Mouse (Mus musculus): ENCODE measurements around the gene Gsdma. TPM values are rescaled to one million over a fixed set of nuclear protein-coding genes. Genes with fewer than 3 reads are reported as not detected.

The Gsdma gene
- polyA plus RNA-seq (2015; fragmentation: Nextera tagmentation; extraction: Ambion mirVana) = 0.14 TPM in 1 of 2 replicates, not detected in the other

GRCm38 (mm10) chr11:98664091-98664490, at the start of gene Gsdma:
Gene Gsdma, plus strand, starts transcription at chr11:98664351.

GRCm38 (mm10) chr11:98625611-98626410, 38.3 kb upstream of the Gsdma start, which contains the start of the genes Gm12355 and Gsdma3:
Gene Gm12355, minus strand, starts transcription at chr11:98625661.
Gene Gsdma3, plus strand, starts transcription at chr11:98626360.

GRCm38 (mm10) chr11:98646459-98646858, 17.7 kb upstream of the Gsdma start, which contains the start of gene Gsdma2:
Gene Gsdma2, plus strand, starts transcription at chr11:98646759.

GRCm38 (mm10) chr11:98681786-98682745, 17.9 kb downstream of the Gsdma start, which contains the start of gene Psmd3:
Gene Psmd3, plus strand, starts transcription at chr11:98682554.

GRCm38 (mm10) chr11:98701213-98701670, 37.1 kb downstream of the Gsdma start, which contains the start of gene Csf3:
Gene Csf3, plus strand, starts transcription at chr11:98701263.

Other genes starting within 250 kb of the Gsdma start
- gene Mien1, start 225.4 kb upstream of the Gsdma start, polyA plus RNA-seq (2015; fragmentation: Nextera tagmentation; extraction: Ambion mirVana) = 163 and 178 TPM in 2 replicates
- gene Grb7, start 218.0 kb upstream of the Gsdma start, polyA plus RNA-seq (2015; fragmentation: Nextera tagmentation; extraction: Ambion mirVana) = 1.3 and 3.3 TPM in 2 replicates
- gene Ikzf3, start 118.3 kb upstream of the Gsdma start, polyA plus RNA-seq (2015; fragmentation: Nextera tagmentation; extraction: Ambion mirVana) = 0.21 and 0.30 TPM in 2 replicates
- gene Zpbp2, start 113.3 kb upstream of the Gsdma start, polyA plus RNA-seq (2015; fragmentation: Nextera tagmentation; extraction: Ambion mirVana) = 0.66 and 1.1 TPM in 2 replicates
- gene Ormdl3, start 77.0 kb upstream of the Gsdma start, polyA plus RNA-seq (2015; fragmentation: Nextera tagmentation; extraction: Ambion mirVana) = 55.8 and 86.2 TPM in 2 replicates
- not detected in 2 replicates for gene Lrrc3c, start 66.1 kb upstream of the Gsdma start, polyA plus RNA-seq (2015; fragmentation: Nextera tagmentation; extraction: Ambion mirVana)
- gene Gm12355, start 38.7 kb upstream of the Gsdma start, polyA plus RNA-seq (2015; fragmentation: Nextera tagmentation; extraction: Ambion mirVana) = 0.52 and 0.90 TPM in 2 replicates
- not detected in 2 replicates for gene Gsdma3, start 38.0 kb upstream of the Gsdma start, polyA plus RNA-seq (2015; fragmentation: Nextera tagmentation; extraction: Ambion mirVana)
- gene Gsdma2, start 17.6 kb upstream of the Gsdma start, polyA plus RNA-seq (2015; fragmentation: Nextera tagmentation; extraction: Ambion mirVana) = 0.25 TPM in 1 of 2 replicates, not detected in the other
- gene Psmd3, start 18.2 kb downstream of the Gsdma start, polyA plus RNA-seq (2015; fragmentation: Nextera tagmentation; extraction: Ambion mirVana) = 100 and 141 TPM in 2 replicates
- gene Csf3, start 36.9 kb downstream of the Gsdma start, polyA plus RNA-seq (2015; fragmentation: Nextera tagmentation; extraction: Ambion mirVana) = 0.22 TPM in 1 of 2 replicates, not detected in the other
- 18.5 and 26.8 TPM in 2 replicates for gene Med24, start 65.1 kb downstream of the Gsdma start, polyA plus RNA-seq (2015; fragmentation: Nextera tagmentation; extraction: Ambion mirVana)
- gene Thra, start 76.3 kb downstream of the Gsdma start, polyA plus RNA-seq (2015; fragmentation: Nextera tagmentation; extraction: Ambion mirVana) = 31.4 and 43.5 TPM in 2 replicates
- gene Nr1d1, start 111.0 kb downstream of the Gsdma start, polyA plus RNA-seq (2015; fragmentation: Nextera tagmentation; extraction: Ambion mirVana) = 27.2 and 64.4 TPM in 2 replicates
- 17.3 and 19.8 TPM in 2 replicates for gene Msl1, start 131.2 kb downstream of the Gsdma start, polyA plus RNA-seq (2015; fragmentation: Nextera tagmentation; extraction: Ambion mirVana)
- 21.9 and 22.8 TPM in 2 replicates for gene Casc3, start 140.6 kb downstream of the Gsdma start, polyA plus RNA-seq (2015; fragmentation: Nextera tagmentation; extraction: Ambion mirVana)
- 0.41 and 0.91 TPM in 2 replicates for gene Rapgefl1, start 172.4 kb downstream of the Gsdma start, polyA plus RNA-seq (2015; fragmentation: Nextera tagmentation; extraction: Ambion mirVana)
- 1.8 and 2.6 TPM in 2 replicates for gene Wipf2, start 199.3 kb downstream of the Gsdma start, polyA plus RNA-seq (2015; fragmentation: Nextera tagmentation; extraction: Ambion mirVana)
- gene Cdc6, start 243.4 kb downstream of the Gsdma start, polyA plus RNA-seq (2015; fragmentation: Nextera tagmentation; extraction: Ambion mirVana) = 3.4 and 7.5 TPM in 2 replicates

Data from adrenal gland, postnatal 0 days (tissue).